Mouse (Mus musculus) spleen, adult 18-20 months (tissue): Measurements from ENCODE around the gene Zfp334.

Experiments used
- DNase-seq, 2 experiments: peaks; one replicate each; pipeline ENCODE4 v3.0.0; 2022; ENCODE audit warnings: mixed read lengths in 2 of 2

Zfp334 gene

DNA sequence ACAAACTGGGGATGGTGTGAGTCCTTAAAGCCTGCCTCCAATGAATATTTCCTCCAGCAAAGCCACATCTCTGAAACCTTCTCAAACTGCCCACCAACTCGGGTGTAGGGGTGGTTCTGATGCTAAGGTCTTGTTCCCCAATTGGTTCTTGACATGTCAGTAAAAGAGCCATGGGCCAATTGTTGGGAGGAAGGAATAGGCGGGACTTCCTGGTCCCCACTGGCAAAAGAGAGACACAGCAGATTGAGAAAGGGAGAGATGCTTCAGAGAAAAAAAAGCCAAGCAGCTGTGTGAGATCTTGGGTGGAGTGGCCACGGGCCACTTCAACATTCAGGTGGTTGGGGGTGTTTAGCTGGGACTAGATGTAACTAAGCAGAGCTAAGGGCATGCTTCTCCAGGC, 17.0 kb downstream of the Zfp334 start:
- no peak for DNase-seq

DNA sequence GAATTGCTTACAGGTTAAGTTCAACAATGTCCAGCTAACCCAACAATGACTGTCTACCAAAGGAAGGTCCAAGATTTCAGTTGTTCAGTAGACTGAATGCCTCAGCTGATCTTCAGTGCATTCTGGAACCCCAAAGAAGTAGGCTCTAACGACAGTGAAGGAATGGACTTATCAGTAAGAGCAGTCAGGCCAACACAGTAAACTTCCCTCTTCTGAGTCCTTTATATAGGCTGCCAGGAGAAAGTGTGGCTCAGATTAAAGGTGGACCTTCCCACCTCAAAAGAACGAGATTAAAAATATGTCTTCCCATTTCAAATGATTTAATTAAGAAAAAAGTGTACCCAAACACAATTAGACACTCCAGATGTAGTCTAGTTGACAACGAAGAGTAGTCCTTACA, 17.7 kb downstream of the Zfp334 start:
- DNase-seq, result no peak

DNA sequence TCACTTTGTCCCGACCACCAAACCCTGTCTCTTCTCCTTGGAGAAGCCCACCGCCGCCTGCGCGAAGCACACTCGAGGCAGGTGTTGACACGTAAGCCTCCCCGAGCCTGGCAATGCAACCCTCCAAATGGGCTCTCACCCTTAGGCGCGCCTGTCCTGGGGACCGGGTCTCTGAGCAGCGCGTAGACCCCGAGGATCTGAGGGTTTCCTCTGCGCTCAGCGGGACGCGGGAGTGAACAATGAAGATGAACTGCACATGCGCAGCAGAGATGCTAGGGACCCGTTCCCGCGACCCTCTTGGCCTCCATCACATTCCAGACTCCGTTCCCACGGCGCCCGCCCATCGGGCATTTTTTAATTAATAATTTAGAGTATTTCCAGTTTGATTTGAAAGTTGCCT, 19.6 kb downstream of the Zfp334 start, which contains the start of gene Zfp663:
TSS of gene Zfp663 (minus strand) at position 234 of the 400 bp plus-strand sequence.
- DNase-seq, result no peak

DNA sequence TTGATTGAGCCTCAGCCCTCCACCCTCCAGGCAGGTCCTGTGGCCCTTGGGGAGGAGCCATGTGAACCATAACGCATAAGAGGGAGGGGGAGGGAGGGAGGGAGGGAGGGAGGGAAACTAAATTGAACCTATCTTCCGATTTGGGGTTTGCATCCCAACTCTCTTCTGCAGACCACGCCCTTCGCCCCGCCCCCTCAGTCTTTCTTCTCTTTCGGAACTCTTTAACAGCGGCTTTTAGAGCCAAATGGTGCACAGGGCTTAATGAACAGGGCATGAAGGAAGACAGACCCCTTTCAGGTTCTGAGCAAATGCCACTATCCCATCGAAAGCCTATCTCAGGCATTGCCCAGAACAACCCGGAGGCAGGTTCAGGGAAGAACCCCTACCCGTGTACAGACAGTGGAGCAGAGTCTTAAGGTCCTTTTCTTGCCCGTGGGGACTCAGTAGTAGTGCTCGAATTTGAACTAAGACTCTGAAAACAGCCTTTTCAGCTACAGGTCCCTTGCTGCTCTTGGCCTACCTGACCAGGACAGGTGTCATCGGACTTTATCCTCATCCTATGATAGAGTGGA, 20.1 kb downstream of the Zfp334 start:
- DNase-seq, result peak in 1 of 2 experiments; percentile 45

DNA sequence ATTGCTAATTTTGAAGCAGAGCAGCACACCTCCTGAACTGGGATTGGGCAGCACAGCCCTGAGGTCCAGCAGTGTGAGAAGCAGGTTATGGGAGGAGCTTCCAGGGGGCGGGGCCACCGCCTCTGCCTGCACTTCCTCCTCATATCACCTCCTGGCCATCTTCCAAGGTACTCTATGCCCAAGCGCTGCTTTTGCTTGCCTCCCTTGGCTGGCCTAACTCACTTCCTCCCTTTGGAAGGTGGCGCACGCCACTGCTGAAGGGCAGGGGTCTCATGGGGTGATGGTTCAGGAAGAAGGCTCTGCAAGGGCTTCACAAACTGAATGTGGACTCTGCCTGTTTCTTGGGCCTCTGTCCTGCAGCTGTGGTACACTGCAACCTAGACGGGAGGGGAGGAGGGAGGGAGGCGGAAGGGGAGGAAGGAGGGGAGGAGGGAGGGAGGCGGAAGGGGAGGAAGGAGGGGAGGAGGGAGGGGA, 21.0 kb downstream of the Zfp334 start:
- peak in 1 of 2 experiments; percentile 37 for DNase-seq

DNA sequence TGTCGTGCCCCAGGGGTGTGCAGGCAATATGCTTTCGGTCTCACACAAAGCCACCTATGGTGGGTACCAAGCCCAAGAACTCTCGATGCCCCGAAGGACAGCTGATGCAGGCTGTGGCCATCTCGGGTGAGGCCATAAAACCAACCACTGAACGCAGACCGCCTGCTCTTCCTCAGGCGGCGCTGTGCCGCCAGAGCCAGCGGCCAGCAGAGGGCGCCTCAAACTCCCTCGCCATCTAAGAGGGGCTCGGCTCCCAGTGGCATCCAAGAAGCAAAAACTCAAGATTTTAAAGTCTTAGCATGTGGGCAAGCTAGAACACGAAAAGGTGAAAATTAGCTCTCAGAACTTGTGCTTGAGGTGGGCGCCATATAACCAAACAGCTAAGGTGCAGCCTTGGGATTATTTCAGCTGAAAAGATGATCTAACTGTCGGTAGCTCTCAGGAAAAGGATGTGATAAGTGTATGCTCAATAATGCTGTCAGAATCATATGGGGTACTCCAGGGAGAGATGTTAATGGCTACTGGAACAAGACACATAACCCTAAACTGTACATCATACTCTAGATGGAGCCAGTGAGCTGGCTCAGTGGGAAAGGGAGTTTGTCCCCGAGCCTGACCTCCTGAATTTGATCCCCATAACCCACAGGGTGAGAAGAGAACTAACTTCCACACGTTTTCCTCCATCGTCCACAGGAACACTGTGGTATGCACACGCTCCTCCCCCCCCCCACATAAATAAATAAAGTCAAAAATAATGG, 23.5 kb downstream of the Zfp334 start:
- peak in 1 of 2 experiments; percentile 47 for DNase-seq

DNA sequence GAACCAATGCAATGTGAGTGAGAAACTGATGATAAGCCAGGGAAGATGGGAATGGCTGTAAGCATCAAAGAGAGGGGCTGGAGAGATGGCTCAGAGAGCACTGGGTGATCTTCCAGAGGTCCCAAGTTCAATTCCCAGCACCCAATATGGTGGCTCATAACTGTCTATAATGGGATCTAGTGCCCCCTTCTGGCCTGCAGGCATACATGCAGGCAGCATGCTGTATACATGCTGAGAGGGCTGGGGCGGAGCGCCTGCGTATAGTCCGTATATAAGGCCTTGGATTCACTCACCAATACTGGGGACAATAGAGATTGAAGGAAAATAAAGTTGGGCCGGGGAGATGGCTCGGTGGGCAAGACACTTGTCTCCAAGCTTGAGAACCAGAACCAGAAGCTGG, 24.8 kb downstream of the Zfp334 start:
- DNase-seq, result no peak

DNA sequence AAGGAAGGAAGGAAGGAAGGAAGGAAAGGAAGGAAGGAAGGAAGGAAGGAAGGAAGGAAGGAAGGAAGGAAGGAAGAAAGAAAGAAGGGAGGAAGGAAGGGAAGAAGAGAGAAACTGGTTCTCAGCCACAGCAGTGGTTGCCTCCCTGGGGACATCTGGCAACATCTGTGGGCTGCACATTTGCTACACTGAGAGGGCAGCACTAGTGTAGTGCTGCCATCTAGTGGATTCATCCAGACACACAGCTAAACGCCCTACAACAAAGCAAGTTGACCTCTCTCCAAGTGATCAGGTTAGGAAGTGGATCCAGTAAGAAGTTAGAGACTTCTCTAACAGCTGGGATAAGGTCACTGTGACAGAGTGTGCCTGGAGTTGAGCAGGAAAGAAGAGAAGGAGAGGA, 27.2 kb downstream of the Zfp334 start:
- peak in 1 of 2 experiments; percentile 28 for DNase-seq

DNA sequence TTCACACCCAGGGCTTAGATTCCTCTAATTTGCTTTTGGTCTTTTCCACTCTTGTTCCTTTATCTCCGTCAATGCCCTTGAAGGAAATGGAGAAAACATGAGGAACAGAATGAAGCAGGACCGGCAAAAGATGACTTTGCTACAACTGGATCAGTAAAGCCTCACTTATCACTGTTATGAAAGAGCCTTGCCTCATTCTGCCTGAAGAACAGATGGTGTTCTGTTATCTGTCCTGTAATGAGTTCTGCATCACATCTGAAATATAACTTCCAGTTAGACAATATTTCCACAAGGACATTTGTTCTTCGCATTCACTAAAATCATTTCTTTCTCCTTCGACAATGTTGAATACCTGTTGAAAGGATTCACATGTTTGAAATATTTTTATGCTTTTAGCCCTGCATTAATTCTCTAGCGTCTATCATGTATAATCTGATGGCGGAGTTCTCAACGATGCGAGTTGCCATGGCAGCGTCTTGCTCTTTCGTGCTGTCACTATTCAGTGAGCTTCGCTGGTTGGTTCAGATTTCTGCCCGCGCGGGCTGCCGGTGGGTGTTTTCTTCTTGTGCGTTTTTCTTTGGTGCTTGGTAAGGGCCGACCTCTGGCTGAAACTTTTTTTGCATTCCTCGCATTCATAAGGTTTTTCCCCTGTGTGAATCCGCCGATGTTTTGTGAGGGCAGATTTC, 36.1 kb downstream of the Zfp334 start:
- DNase-seq, result no peak

DNA sequence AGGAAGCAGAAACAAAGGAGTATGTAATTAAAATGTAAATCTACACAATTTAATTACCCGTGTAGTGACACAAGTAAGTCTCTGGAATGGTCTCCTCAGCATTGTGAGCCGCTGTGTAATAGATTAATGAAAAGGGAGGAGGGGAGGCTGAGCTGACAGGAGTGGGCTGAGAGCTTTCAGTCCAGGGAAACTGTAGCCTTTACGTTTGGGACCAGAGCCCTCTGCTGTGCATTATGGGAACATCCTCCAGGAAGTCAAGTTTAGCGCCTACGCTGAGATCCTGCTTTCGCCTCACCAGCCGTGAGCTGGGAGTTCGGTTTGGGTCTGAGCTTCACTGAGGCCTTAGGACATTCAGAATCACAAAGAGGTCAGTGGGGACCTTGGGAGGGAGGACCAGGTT, 38.6 kb downstream of the Zfp334 start:
- DNase-seq, result no peak

DNA sequence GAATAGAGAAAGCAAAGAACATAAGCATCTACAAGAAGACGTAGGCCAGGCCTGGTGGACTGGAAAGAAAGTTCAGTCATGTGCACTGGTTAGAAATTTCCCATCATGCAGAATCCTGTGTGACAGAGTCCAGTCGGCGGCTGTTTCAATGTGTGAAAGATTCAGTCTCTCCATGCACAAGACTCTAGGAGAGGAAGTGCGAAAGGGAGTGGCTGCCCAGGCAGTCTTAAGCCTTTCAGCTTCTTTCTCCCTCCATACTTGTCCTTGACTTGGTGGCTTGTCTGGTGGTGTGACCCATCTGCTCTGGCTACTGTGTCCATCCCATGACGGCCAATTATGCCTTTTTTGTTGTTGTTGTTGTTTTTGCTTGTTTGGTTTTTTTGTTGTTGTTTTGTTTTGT, 41.9 kb downstream of the Zfp334 start:
- DNase-seq, result no peak

DNA sequence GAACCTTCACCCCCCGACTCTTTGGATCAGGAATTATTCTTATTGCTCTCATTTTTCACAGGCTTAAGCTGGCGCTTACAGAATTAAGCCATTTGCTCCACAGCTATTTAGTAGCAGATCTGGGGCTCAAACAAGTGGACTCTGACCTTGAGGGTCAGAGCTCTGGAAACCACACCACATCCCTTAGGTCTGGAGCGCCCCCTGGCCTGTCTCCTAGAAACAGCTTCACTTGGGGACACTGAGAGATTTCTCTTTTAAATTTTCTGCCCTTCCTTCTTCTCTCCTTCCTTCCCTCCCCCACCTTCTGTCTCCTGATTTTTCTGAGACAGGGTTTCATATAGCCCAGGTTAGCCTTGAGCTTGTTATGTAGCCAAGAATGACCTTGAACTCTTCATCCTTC, 50.9 kb downstream of the Zfp334 start:
- DNase-seq, result peak in 1 of 2 experiments; percentile 64

DNA sequence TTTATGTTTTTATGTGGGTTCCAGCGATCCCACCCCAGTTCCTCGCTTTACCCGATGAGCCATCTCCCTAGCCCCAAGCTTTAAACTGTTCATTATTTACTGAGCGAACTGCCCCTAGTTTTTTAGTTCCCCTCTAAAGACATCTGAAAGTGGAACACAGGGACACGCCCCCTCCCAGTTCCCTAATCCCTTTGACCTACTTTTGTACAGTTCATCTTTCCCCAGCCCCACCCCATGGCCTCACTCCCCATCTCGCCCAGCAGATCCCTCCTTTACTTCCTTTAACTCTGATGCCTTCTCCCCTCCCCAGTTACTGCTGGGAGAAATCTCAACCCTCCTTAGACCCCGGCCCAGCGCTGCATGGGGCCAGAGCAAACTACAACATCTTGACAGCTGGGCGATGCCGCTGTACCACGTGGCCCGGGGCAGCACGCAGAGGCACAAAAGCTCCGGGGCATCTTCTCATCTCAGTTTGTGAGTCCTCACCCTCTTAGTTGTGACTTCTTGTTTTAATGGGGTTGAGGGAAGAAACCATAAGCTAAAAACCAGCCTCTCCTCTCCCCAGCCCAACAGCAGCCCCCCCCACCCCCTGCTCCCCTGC, 55.3 kb downstream of the Zfp334 start:
- DNase-seq, result peak in 1 of 2 experiments; percentile 49

DNA sequence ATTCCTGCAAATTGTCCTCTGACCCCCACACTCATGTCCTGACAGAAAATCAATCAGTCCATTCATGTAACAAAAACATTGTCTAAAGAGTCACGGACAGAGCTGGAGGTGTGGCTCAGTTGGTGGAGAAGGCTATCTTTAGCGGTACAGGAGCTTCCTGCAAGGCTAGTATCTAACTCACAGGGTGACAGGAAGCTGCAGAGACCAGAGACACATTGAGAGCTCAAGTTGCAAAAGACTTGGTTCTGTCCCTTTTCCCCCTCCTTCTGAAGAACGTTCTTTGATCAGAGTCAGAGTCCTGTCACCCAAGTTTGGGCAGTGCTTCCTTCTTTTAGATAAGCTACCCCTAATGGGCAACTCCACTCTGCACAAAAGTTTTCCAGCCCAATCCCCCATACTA, 58.4 kb downstream of the Zfp334 start:
- DNase-seq, result no peak

DNA sequence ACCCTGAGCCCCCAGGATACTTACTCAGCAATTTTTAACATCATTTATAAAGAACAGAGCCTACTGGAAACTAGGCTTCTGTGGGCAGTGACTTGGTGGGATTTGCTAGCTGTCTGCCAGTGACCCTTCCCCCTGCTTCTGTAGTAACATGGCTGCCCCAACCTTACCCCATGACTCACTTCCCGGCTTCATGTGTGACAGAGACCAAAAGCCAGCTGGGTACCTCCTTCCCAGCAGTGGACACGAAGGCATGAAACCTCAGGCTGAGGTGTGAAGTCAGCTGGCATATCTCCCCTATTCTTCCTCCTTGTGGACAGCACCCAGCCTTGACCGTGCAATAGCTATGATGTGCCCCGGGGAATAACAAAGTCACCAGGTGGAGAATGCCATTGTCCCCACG, 59.3 kb downstream of the Zfp334 start:
- no peak for DNase-seq

DNA sequence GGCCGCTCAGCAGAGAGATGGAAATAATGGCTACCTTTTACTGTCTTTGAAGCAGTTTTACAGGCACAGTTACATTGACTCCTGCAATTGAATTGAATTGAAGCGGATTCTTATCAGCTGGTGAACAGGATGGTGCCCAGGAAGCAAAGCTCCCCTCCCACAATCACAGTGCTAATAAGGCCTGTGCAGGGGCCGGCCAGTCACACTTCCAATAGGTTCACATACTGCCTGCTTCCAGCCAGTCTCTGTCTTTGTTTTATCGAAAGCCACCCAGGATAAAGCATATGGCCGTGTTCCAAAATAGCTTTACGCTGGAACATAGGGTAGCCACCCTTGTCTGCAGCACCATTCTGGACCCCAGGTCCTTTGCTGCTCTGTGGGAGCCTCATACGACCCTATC, 60.7 kb downstream of the Zfp334 start:
- no peak for DNase-seq

DNA sequence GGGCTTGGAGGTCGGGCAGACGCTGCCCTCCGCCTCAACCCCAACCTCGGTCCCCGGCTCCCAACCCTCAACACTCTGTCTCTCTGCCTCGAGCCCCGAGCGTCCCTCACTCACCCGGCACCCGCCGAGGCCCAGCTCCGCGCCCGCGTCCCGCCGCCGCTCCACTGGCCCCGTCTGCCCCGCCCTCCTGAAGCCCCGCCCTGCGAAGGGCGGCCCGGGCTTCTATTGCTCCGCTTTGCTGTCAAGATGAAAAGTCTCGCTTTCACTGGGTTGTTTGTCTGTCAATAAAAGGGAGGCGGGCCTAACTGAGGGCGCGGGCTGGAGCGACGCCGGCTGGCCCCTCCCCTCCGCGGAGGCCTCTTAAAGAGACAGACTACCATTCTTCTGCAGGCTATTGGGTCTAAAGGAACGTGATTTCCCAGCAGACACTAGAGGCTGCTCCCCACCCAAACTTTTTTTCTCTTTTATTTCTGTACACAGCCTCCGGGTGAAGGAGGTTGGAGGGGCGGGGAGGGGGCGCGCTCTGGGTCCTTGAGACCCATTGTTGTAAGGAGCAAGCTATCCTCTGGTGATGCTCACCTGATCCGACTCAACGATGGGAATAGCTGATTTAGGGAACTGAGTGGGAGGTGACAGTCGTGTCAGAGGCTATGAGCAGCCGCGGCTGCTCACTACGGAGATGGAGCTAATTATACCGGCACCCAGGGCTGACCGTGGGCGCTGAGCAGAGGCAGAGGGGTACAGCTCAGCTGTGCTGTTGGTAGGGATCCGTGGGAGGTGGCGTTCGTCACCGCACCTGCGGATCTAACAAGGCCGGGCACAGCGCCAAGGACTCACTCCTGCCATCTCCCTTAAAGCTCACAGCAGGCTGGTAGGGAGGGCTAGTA, 61.5 kb downstream of the Zfp334 start, which contains the start of gene Elmo2:
TSS of gene Elmo2 (minus strand) at position 176 of the 887 bp plus-strand sequence.
- peak; percentile 96 to 98 for DNase-seq

DNA sequence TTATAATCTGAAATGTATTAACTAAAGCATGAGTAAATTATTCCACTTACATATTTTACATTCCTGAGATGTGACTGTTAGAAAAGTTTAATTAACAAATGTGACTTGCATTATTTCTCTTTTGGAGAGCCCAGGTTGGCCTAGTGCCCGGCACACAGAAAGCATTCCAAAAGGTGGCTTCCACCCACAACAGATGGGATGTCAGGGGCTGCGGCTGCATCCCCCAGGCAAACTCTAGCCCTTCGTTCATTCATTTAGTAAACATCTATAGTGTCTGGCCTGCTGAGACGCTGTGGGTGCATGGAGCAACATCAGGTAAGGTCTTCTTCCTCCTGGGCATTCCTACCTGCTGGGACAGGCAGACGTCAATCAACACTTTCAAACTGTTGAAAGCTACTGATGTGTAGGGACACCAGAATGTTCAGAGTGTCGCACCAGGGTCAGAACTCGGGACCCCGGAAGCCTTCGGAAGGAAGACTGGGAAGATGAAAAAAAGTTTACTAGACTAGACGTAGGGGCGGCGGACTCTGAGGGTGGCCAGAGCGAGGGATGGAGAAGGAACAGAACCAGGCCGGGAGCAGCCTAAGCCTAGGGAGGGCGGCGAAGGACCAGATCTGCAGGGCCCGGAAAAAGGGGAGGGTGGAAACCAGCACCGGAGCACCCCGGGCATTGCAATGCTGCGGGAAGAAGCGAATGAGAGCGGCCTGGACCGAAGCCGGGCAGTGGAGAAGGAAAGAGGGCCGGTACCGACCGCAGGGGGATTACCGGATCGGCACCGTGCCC, 62.3 kb downstream of the Zfp334 start:
- no peak for DNase-seq
